Comparison of ENCODE assay signal across 9 mouse cellular contexts in the genomic region with DNA sequence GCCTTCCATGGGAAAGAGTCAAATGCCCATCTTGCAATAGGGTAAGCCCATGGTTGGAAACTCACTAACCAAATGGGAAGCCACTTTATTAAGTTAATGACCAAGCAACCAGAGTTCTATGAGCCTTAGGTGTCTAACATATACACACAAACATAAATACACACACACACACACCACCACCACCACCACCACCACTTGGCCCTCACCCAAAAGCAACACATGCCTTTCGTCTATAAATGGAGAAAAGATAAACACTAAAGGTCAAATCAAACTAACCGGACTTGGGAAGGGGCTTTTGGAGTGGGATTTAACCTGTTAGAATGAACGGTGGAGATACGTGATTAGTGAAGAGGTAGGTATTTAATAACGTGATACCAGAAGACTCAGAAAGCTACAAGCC. TPM values are rescaled to one million over a fixed set of nuclear protein-coding genes. Genes with fewer than 3 reads are reported as not detected.
DNase-seq lines count a peak whose midpoint lies in the region; ATAC-seq and TF ChIP-seq lines count a peak whose summit lies in the region.
"Had no signal": no experiment of that assay in that cellular context is flagged by ENCODE, and none has a peak within 500 bp of the region (broad histone marks: within the 10 kb centered on the region; RNA-seq: fewer than 3 reads in every experiment).

No protein-coding gene starts in this region.

- no peak overlapping the region for H3K27ac ChIP-seq in kidney, adult 2 months (ENCODE audit: insufficient read depth, low read depth, low read length)
- no peak overlapping the region for H3K27ac ChIP-seq in embryonic facial prominence, embryonic 10.5 days (replicated peaks)
- H3K27ac ChIP-seq in heart, embryonic 15.5 days: peak overlapping the region; percentile 89
- no peak overlapping the region for H3K27ac ChIP-seq in liver, embryonic 13.5 days

- DNase-seq in kidney, adult 2 months: no peak
- no peak for DNase-seq in kidney, adult 18-20 months
- no peak for DNase-seq in embryonic facial prominence, embryonic 10.5 days (ENCODE audit: low spot score)
- DNase-seq in liver, embryonic 13.5 days: no peak
- DNase-seq in thymus, postnatal 4 days: no peak
- DNase-seq: kidney, postnatal 10 days; right cerebral cortex, postnatal 25 days had no signal

- peak overlapping the region; percentile 68 for H3K4me2 ChIP-seq in heart, embryonic 15.5 days
- peak overlapping the region; percentile 72; the same call in 1 of the 2 replicates for H3K4me2 ChIP-seq in liver, embryonic 13.5 days

- TF ChIP-seq CTCF in kidney, adult 2 months (conservative IDR thresholded peaks at IDR 0.05; ENCODE audit: insufficient read depth, insufficient read length, low read depth, low read length): no peak

- no peak for ATAC-seq in heart, embryonic 15.5 days (replicated peaks; ENCODE audit: insufficient number of reproducible peaks, insufficient read depth, low FRiP score, low read depth)
- no peak for ATAC-seq in liver, embryonic 13.5 days (ENCODE audit: low read depth)
- ATAC-seq in cerebellum, adult (ENCODE audit: insufficient number of reproducible peaks, low FRiP score, low TSS enrichment): no peak

- H3K9me3 ChIP-seq in embryonic facial prominence, embryonic 10.5 days: no peaks in the 10 kb centered on the region
- H3K9me3 ChIP-seq in heart, embryonic 15.5 days (replicated peaks): no peaks in the 10 kb centered on the region
- H3K9me3 ChIP-seq in liver, embryonic 13.5 days (replicated peaks): no peaks in the 10 kb centered on the region

- peaks cover 5% of the 10 kb centered on the region for H3K4me1 ChIP-seq in kidney, adult 2 months (ENCODE audit: control insufficient read depth, insufficient read depth, low read length)
- H3K4me1 ChIP-seq in embryonic facial prominence, embryonic 10.5 days: peaks cover 20% of the 10 kb centered on the region
- peaks cover 48% of the 10 kb centered on the region for H3K4me1 ChIP-seq in heart, embryonic 15.5 days (replicated peaks)
- H3K4me1 ChIP-seq in liver, embryonic 13.5 days (replicated peaks): peaks cover 17% of the 10 kb centered on the region

- H3K9ac ChIP-seq in heart, embryonic 15.5 days: peak overlapping the region; percentile 74
- H3K9ac ChIP-seq in liver, embryonic 13.5 days: no peak overlapping the region

- H3K4me3 ChIP-seq in kidney, adult 2 months (ENCODE audit: insufficient read depth, low read depth, low read length): 0 out of 2 replicates have a peak overlapping the region, but pooled peaks have one; percentile 78
- H3K4me3 ChIP-seq in embryonic facial prominence, embryonic 10.5 days: peak overlapping the region; percentile 71; the same call in 1 of the 2 replicates
- peak overlapping the region; percentile 71 for H3K4me3 ChIP-seq in heart, embryonic 15.5 days
- H3K4me3 ChIP-seq in liver, embryonic 13.5 days (replicated peaks): 0 out of 2 replicates have a peak overlapping the region, but pooled peaks have one; percentile 56

- H3K27me3 ChIP-seq in kidney, adult 2 months (replicated peaks; ENCODE audit: control insufficient read depth, insufficient read depth, low read length): no peaks in the 10 kb centered on the region
- peaks cover 17% of the 10 kb centered on the region for H3K27me3 ChIP-seq in embryonic facial prominence, embryonic 10.5 days (replicated peaks; ENCODE audit: low read depth, poor library complexity, severe bottlenecking)
- no peaks in the 10 kb centered on the region for H3K27me3 ChIP-seq in heart, embryonic 15.5 days
- peaks cover 16% of the 10 kb centered on the region for H3K27me3 ChIP-seq in liver, embryonic 13.5 days

- H3K36me3 ChIP-seq in kidney, adult 2 months (ENCODE audit: control insufficient read depth, insufficient read depth, low read length): no peaks in the 10 kb centered on the region
- no peaks in the 10 kb centered on the region for H3K36me3 ChIP-seq in embryonic facial prominence, embryonic 10.5 days (replicated peaks)
- peaks cover 1% of the 10 kb centered on the region; the same call in 1 of the 2 replicates for H3K36me3 ChIP-seq in heart, embryonic 15.5 days
- H3K36me3 ChIP-seq in liver, embryonic 13.5 days: no peaks in the 10 kb centered on the region

- TF ChIP-seq POLR2A in kidney, adult 2 months (IDR thresholded peaks at IDR 0.05; ENCODE audit: low read depth, low read length): no peak

- WGBS in kidney, adult 2 months: 50% methylated on average over 5 of the region's 5 CpGs
- 73% methylated on average over 5 of the region's 5 CpGs for WGBS in embryonic facial prominence, embryonic 10.5 days
- 17% methylated on average over 5 of the region's 5 CpGs for WGBS in heart, embryonic 15.5 days
- 55% methylated on average over 5 of the region's 5 CpGs for WGBS in liver, embryonic 13.5 days (ENCODE audit: insufficient replicate concordance)

RNA-seq across cellular contexts. Expression of gene Myzap, which starts 1.1 kb away (rescaled TPM):
- polyA plus RNA-seq in kidney, adult 2 months (2012; rRNA removed): 3.6 and 4.1 TPM in 2 replicates
- 6.4 and 7.1 TPM in 2 replicates for polyA plus RNA-seq in embryonic facial prominence, embryonic 10.5 days (2016; fragmentation: Nextera tagmentation; extraction: Ambion mirVana)
- 121 and 148 TPM in 2 replicates for polyA plus RNA-seq in heart, embryonic 15.5 days (2015; fragmentation: Nextera tagmentation; extraction: Ambion mirVana)
- polyA plus RNA-seq in liver, embryonic 13.5 days (2015; fragmentation: Nextera tagmentation; extraction: Ambion mirVana): 3.0 and 3.6 TPM in 2 replicates

Comparison
In these comparisons a context has a peak if more than half of its experiments do, and no peak if none do; other contexts are left out.
1. RNA of gene Myzap, which starts 1.1 kb away (polyA plus RNA-seq): 121 to 148 TPM in heart, embryonic 15.5 days; 6.4 to 7.1 TPM in embryonic facial prominence, embryonic 10.5 days, 3.6 to 4.1 TPM in kidney, adult 2 months and 3.0 to 3.6 TPM in liver, embryonic 13.5 days; every median in the first group is over 10 times any median in the second.
2. Peak in every context shown above with its lines, with median percentiles within 50 percentile points of each other: H3K4me3 ChIP-seq.